Mouse (Mus musculus) midbrain, embryonic 13.5 days (tissue): ENCODE measurements around the gene Tbc1d17. TPM values are rescaled to one million over a fixed set of nuclear protein-coding genes. Genes with fewer than 3 reads are reported as not detected.

Source experiments
- ATAC-seq: fragments of 200-750 bp; cut with Nextera tagmentation; 2 replicates; pipeline ENCODE4 v1.8.0; 2017; ENCODE audit warnings: mild to moderate bottlenecking, moderate TSS enrichment, moderate library complexity
- H3K27ac ChIP-seq: fragments of 300-500 bp; sonication (generic); 2 replicates; pipeline ENCODE4 v1.5.1; 2015; ENCODE audit warnings: inconsistent platforms, mild to moderate bottlenecking, moderate library complexity
- H3K27me3 ChIP-seq: fragments of 300-500 bp; sonication (generic); 2 replicates; pipeline ENCODE4 v1.6.1; 2015; ENCODE audit warnings: mild to moderate bottlenecking, inconsistent platforms
- H3K36me3 ChIP-seq: fragments of 300-500 bp; sonication (generic); 2 replicates; pipeline ENCODE4 v1.6.1; 2015; ENCODE audit warnings: mild to moderate bottlenecking, inconsistent platforms
- H3K4me1 ChIP-seq: fragments of 300-500 bp; sonication (generic); replicated peaks from 2 replicates; pipeline ENCODE4 v1.6.1; 2015; ENCODE audit warnings: inconsistent platforms
- H3K4me2 ChIP-seq: fragments of 300-500 bp; sonication (generic); replicated peaks from 2 replicates; pipeline ENCODE4 v1.6.1; 2015; ENCODE audit warnings: moderate library complexity, mild to moderate bottlenecking, inconsistent platforms
- H3K4me3 ChIP-seq: fragments of 300-500 bp; sonication (generic); replicated peaks from 2 replicates; pipeline ENCODE4 v1.5.1; 2015; ENCODE audit warnings: mild to moderate bottlenecking, inconsistent platforms
- H3K9ac ChIP-seq: fragments of 300-500 bp; sonication (generic); replicated peaks from 2 replicates; pipeline ENCODE4 v1.6.1; 2015; ENCODE audit warnings: mild to moderate bottlenecking, inconsistent platforms
- H3K9me3 ChIP-seq: fragments of 300-500 bp; sonication (generic); 2 replicates; pipeline ENCODE4 v1.6.1; 2016; ENCODE audit warnings: mild to moderate bottlenecking, inconsistent platforms
- WGBS: fragments of 180-500 bp; shearing (Covaris S2); methylation state at CpG from one replicate; pipeline ENCODE4 v1.1.7; 2015; 5-methylcytosine and 5-hydroxymethylcytosine counted together
- polyA plus RNA-seq: library from polyadenylated mRNA; unstranded; fragments of >200 nt; fragmentation: Nextera tagmentation; extraction: Ambion mirVana; gene quantifications from 2 replicates; pipeline ENCODE4 v1.2.1, GENCODE M21; 2015

Tbc1d17 gene
- polyA plus RNA-seq, 1 experiment from 2014 or later, result 109 TPM

DNA sequence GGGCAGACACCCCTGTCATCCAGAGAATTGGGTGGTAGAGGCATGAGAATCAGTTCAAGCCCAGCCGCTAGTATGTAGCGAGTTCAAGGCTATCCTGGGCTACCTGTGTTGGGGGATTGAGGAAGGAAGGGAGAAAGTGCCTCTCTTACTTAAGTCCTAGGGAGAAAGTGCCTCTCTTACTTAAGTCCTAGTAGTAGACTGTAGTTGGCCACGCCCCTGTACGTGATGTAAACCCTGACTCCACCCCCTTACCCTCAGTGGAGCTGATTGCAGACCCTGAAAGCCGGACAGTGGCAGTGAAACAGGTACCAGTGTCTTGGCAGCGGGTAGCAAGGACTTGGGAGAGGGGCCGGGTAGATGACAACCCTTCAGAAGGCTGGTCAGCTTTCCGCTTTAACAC, 9.0 kb upstream of the Tbc1d17 start:
- peaks cover 30% of the 10 kb centered on the region for H3K36me3 ChIP-seq
- peak overlapping the region; percentile 93; the same call in 1 of the 2 replicates for H3K27ac ChIP-seq
- no peak for ATAC-seq
- H3K4me2 ChIP-seq, result peak overlapping the region; percentile 97
- no peaks in the 10 kb centered on the region for H3K9me3 ChIP-seq
- H3K27me3 ChIP-seq, result no peaks in the 10 kb centered on the region
- peaks cover 70% of the 10 kb centered on the region for H3K4me1 ChIP-seq
- WGBS, result 26% methylated on average over 8 of the region's 8 CpGs
- H3K9ac ChIP-seq, result peak overlapping the region; percentile 83
- peak overlapping the region; percentile 69 for H3K4me3 ChIP-seq

DNA sequence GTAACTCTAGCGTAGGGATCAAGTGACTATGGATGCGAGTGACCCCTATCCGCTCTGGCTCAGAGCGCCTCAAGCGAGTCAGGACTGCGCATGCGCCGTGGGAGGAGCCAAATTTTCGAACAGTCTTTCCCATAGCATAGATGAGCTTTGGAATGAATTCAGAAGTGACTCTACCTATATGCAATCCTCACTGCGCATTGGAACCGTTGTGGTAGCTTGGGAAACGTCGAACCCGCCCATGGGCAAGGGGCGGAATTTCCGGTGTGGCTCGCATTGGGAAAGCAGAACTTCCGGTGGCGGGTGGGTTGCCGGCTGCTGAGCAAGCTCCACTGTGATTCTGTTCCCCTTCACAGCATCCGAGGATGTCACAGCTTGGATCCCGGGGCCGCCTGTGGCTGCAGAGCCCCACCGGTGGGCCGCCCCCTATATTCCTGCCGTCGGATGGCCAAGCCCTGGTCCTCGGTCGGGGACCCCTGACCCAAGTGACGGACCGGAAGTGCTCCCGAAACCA, 8.2 kb upstream of the Tbc1d17 start, which contains the start of gene Pnkp:
TSS of gene Pnkp (plus strand) at position 98 of the 511 bp plus-strand sequence.
- Histone ChIP-seq H3K9ac (peak within 1 kb of the TSS; percentile 83), H3K9me3 (no peaks in the 10 kb centered on the region), H3K36me3 (peaks cover 29% of the 10 kb centered on the region), H3K27ac (peak within 1 kb of the TSS; percentile 93), H3K27me3 (no peaks in the 10 kb centered on the region), H3K4me1 (peaks cover 74% of the 10 kb centered on the region), H3K4me3 (peak within 1 kb of the TSS; percentile 69), H3K4me2 (peak within 1 kb of the TSS; percentile 97)
- WGBS, result under 1% methylated on average over 32 of the region's 32 CpGs
- peak; percentile 37 for ATAC-seq

DNA sequence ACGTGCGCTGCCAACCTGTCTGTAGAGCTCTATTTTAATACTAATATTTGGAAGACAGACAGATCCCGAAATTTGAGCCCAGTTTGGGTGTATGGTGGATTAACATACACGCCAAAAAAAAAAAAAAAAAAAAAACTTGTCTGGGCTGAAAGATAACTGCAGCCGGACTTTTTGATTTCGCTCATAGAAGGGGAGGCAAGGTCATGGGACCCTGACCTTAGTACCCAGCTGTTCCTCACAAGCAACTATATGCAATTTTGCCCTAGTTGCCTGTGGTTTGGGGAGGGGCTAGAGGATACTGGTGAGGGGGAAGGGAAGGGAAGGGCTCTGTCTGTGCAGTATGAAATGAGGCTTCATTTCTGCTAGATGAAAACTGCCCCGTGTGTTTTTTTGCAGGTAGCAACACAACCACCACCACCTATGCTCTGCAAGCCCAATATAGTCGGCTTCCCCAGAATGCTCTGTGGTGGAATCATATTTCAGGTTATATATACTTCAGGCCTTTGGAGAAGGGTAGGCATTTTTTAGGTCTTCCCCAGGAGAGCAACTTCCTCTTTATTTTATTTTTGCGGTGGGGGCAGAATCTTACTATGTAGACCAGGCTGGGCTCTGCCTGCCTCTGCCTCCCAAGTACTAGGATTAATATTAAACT, 7.5 kb upstream of the Tbc1d17 start:
- H3K27me3 ChIP-seq, result no peaks in the 10 kb centered on the region
- H3K27ac ChIP-seq, result peak overlapping the region; percentile 93
- no peaks in the 10 kb centered on the region for H3K9me3 ChIP-seq
- H3K36me3 ChIP-seq, result peaks cover 27% of the 10 kb centered on the region
- peaks cover 78% of the 10 kb centered on the region for H3K4me1 ChIP-seq
- H3K9ac ChIP-seq, result peak overlapping the region; percentile 83; the same call in 1 of the 2 replicates
- H3K4me2 ChIP-seq, result peak overlapping the region; percentile 97
- ATAC-seq, result no peak
- peak overlapping the region; percentile 69 for H3K4me3 ChIP-seq
- WGBS, result 69% methylated on average over 9 of the region's 9 CpGs

DNA sequence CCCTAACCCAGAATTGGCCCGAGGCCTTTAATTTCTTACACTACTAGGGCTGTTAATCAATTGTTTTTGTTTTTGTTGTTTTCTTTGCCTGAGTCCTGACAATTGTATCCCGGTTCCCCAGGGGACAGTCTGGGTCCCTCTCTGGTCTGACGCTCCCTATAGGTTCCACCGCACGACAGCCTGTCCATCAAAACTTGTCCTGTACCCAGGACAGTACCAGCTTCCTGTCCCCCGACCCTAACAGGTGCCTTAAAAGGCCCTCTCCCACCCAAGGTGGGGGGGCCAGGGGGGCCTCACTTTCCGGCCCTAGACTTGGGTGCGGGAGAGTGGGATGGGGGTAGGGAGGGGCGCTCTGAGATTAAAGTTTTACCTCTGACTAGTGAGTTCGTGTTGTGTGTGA, 6.2 kb upstream of the Tbc1d17 start:
- H3K4me1 ChIP-seq, result peaks cover 77% of the 10 kb centered on the region
- H3K4me3 ChIP-seq, result peak overlapping the region; percentile 46
- H3K27me3 ChIP-seq, result no peaks in the 10 kb centered on the region
- peaks cover 21% of the 10 kb centered on the region for H3K36me3 ChIP-seq
- WGBS, result 41% methylated on average over 10 of the region's 10 CpGs
- ATAC-seq, result no peak
- no peaks in the 10 kb centered on the region for H3K9me3 ChIP-seq
- peak overlapping the region; percentile 76 for H3K9ac ChIP-seq
- H3K4me2 ChIP-seq, result peak overlapping the region; percentile 81
- H3K27ac ChIP-seq, result peak overlapping the region; percentile 89

DNA sequence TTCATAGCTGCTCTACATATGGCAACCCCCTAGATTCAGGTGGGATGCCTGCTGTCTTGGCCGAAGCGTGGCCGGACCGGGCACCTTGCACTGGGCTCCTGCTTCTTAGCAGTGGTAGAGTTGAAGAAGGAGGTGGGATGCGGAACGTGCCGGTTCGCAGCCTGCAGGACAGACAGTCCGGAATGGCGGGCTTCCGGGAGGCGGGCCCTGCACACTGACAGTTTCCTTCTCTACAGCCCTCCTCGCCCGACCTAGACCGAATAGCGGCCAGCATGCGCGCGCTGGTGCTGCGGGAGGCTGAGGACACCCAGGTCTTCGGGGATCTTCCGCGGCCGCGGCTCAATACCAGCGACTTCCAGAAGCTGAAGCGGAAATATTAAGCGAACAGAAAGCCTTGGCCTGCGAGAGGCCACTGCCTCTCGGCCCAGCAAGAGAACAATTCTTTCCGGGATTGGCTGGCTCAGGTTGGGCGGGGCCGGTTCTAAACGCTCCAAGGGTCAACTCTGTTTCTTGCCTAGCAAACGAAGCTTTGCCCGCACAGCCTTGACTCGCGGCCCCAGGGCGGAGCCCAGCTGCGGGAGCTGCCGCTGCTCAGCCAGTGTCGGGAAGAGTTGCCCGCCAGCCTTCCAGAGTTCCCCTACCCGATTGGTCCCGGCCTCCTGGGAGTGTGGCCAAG, 5.6 kb upstream of the Tbc1d17 start:
- peak; percentile 4; the same call in 1 of the 2 replicates for ATAC-seq
- Histone ChIP-seq H3K4me3 (peak overlapping the region; percentile 46), H3K9me3 (no peaks in the 10 kb centered on the region), H3K36me3 (peaks cover 16% of the 10 kb centered on the region), H3K9ac (peak overlapping the region; percentile 76), H3K4me1 (peaks cover 75% of the 10 kb centered on the region), H3K27ac (peak overlapping the region; percentile 89), H3K4me2 (peak overlapping the region; percentile 81), H3K27me3 (no peaks in the 10 kb centered on the region)
- 1% methylated on average over 45 of the region's 45 CpGs for WGBS

DNA sequence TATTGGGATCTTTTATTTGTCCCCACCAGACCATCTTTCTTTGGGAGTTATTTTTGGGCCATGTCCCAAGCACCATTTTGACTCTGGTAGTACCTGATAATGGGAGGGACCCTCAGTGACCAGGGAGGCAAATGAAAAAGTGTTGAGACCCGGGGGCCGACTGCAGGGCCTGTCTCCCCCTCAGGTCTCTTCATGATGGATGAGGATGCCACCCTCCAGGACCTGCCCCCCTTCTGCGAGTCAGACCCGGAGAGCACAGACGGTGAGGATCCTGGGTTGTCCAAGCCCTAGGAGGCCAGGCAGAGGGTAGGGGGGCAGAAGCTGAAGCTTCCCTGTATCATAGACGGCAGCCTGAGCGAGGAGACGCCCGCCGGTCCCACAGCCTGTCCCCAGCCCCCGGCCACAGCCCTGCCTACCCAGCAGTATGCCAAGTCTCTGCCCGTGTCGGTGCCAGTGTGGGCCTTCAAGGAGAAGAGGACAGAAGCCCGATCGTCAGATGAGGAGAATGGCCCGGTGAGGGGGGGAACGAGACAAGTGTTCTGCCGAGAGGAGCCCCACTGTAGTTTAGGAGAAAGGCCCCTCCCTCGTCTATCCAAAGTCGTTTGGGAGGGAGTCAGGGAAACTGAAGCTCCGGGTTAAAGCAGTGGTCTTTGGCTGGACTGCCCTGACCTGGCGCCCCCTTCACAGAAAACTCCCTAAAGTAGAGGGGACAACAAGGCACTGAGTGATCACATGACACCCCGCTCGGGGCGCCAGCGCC, 4.9 kb upstream of the Tbc1d17 start:
- WGBS, result 32% methylated on average over 26 of the region's 26 CpGs
- ATAC-seq, result no peak
- H3K4me2 ChIP-seq, result peak overlapping the region; percentile 81
- H3K4me1 ChIP-seq, result peaks cover 73% of the 10 kb centered on the region
- H3K9ac ChIP-seq, result peak overlapping the region; percentile 76
- H3K4me3 ChIP-seq, result peak overlapping the region; percentile 46
- H3K27me3 ChIP-seq, result no peaks in the 10 kb centered on the region
- H3K9me3 ChIP-seq, result no peaks in the 10 kb centered on the region
- H3K27ac ChIP-seq, result peak overlapping the region; percentile 89
- H3K36me3 ChIP-seq, result peaks cover 16% of the 10 kb centered on the region

DNA sequence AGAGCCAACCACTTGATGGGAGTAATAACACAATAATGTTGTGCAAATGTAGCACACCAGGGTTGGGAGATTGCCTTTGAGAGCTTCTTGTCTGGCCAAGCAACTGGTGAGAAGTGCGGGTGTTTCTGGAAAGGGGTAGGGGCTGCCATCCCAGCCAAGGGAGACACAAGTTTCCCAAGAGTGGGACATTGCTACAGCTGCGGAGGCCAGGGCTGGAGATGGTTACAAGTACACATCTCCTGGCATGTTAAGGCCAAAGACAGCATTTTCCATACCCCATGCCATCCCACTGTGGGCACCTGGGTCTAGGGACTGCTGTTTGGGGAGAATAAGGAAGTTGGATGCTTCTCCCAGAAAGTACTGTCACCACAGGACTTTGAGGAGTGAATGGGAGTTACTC, 4.2 kb upstream of the Tbc1d17 start:
- Histone ChIP-seq H3K4me2 (no peak overlapping the region), H3K9ac (no peak overlapping the region; the same call in 1 of the 2 replicates), H3K36me3 (peaks cover 16% of the 10 kb centered on the region), H3K27ac (no peak overlapping the region), H3K27me3 (no peaks in the 10 kb centered on the region), H3K9me3 (no peaks in the 10 kb centered on the region), H3K4me3 (no peak overlapping the region), H3K4me1 (peaks cover 67% of the 10 kb centered on the region)
- WGBS, result 91% methylated on average over 2 of the region's 2 CpGs
- no peak for ATAC-seq

DNA sequence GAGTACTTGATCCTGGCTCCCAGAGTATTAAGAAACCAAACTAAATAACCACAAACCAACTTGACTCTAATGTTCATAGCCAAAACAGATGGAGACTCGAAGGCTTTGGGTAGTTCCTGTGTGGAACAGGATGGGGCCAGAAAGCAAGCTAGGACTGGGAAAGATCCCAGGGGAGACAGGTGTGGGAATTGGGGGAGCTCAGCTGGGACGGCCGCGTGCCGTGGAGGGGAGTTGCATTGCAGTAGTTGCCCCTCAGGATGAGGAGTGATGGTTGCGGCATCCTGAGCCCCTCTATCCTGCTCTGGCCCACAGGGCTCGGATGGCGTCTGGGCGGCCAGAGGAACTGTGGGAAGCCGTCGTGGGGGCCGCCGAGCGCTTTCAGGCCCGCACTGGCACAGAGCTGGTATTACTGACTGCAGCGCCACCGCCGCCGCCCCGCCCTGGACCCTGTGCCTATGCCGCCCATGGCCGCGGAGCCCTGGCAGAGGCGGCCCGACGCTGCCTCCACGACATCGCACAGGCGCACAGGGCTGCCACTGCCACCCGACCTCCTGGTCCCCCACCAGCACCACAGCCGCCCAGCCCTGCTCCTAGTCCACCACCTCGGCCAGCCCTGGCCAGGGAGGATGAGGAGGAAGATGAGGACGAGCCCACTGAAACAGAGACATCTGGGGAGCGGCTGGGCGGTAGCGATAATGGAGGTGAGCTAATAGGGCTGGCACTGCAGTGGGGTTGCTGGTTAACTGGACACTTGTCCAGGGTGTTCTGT, 3.6 kb upstream of the Tbc1d17 start:
- ATAC-seq, result no peak
- Histone ChIP-seq H3K9me3 (no peaks in the 10 kb centered on the region), H3K4me1 (peaks cover 68% of the 10 kb centered on the region), H3K36me3 (peaks cover 16% of the 10 kb centered on the region), H3K9ac (no peak overlapping the region), H3K4me2 (no peak overlapping the region), H3K27ac (no peak overlapping the region), H3K27me3 (no peaks in the 10 kb centered on the region), H3K4me3 (no peak overlapping the region)
- WGBS, result 89% methylated on average over 36 of the region's 36 CpGs

DNA sequence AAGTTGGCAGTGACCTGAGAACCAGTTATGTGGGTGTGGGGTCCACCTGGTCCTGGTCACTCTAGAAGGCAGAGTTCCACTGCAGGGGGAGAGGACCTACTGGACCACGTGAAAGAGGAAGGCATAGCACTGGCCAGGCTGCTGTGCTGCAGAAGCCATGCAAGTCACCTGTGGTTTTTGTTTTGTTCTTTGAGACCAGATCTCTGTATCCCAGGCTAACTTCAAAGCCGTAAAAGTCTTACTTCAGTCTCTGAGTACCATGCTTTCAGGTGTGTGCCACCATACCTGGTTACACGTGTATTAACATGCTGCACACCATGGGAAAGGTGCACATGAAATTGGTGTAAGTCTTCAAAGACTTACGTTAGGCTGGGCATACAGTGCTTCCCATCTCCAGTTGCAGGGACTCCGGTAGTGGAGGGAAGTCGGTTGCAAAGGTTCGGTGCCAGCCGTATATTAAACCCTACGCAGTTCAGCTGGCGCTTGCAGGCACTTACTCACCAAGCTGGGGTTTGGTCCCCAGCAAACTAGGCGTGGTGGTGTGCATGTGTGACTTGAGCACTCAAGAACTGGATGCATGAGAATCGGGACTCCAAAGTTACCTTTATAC, 2.9 kb upstream of the Tbc1d17 start:
- no peak overlapping the region for H3K9ac ChIP-seq
- H3K4me2 ChIP-seq, result peak overlapping the region; percentile 89; the same call in 1 of the 2 replicates
- H3K4me1 ChIP-seq, result peaks cover 72% of the 10 kb centered on the region
- peak overlapping the region; percentile 75; the same call in 1 of the 2 replicates for H3K4me3 ChIP-seq
- WGBS, result 95% methylated on average over 12 of the region's 12 CpGs
- peaks cover 18% of the 10 kb centered on the region for H3K36me3 ChIP-seq
- no peaks in the 10 kb centered on the region for H3K9me3 ChIP-seq
- no peak for ATAC-seq
- no peak overlapping the region for H3K27ac ChIP-seq
- H3K27me3 ChIP-seq, result no peaks in the 10 kb centered on the region

DNA sequence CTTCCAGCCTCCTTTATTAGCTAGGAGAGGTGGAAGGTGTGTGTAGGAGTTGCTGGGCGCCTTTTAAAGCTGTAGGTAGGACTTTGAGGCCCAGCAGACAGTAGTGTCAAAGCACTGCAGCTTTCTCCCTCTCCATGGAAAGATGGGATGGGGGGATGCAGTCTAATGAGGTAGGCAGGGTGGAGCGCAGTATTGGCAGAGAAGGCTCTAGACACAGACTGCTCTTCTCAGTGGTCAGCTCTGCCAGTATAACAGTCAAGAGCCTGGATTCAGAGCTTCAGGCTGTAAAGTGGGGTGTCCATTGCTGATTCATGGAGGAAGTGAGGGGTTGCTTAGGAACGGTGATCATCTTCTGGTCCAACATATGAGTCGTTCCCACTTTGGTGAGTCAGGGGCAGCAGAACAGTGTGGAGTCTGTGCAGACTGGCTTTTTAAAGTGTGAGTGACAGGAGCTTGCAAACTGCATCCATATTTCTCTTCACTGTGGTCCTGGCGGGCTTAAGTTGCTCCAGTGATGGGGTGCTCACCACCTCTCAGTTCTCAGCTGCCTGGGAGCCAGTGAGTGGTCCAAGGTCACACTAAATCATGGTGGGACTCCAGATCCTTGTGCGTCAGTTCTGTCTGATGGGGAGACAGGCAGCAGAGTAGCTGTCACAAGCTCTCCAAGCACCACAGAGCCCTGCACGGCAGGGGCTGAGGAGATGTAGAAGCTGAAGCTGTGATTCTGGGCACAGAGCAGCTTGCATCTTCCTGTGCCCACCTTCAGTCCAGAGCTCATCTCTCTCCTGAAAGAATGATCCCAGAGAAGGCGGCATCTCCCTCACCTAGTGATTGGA, 2.1 kb upstream of the Tbc1d17 start:
- Histone ChIP-seq H3K27me3 (no peaks in the 10 kb centered on the region), H3K4me2 (peak overlapping the region; percentile 89), H3K4me3 (peak overlapping the region; percentile 75), H3K4me1 (peaks cover 65% of the 10 kb centered on the region), H3K9ac (peak overlapping the region; percentile 86), H3K27ac (peak overlapping the region; percentile 97), H3K9me3 (no peaks in the 10 kb centered on the region), H3K36me3 (peaks cover 25% of the 10 kb centered on the region)
- ATAC-seq, result no peak
- 83% methylated on average over 8 of the region's 8 CpGs for WGBS
